Mouse (Mus musculus) MEL (cell line): ENCODE measurements at regions not wholly inside any gene's neighbourhood (a gene's known extent, or its start where the extent isn't known, plus 50 kb on each side); places are given as distances from the start of the nearest gene placed in this dataset.

Experiments
- DNase-seq: peaks from one replicate; pipeline ENCODE4 v3.0.0; 2011; ENCODE audit warnings: low read depth, low spot score
- H3K27ac ChIP-seq: 2 replicates; pipeline ENCODE4 v1.5.1; 2012; ENCODE audit warnings: low read depth, mild to moderate bottlenecking, control low read depth, low read length, moderate library complexity; ENCODE audit not compliant: control insufficient read depth
- H3K27me3 ChIP-seq, 2 experiments: fragments of 150-350 bp in 1 of 2; sonication (generic) in 1 of 2; 2 replicates each; pipeline ENCODE4 v1.6.1; 2012; ENCODE audit warnings: low read length in 2 of 2, mild to moderate bottlenecking in 2 of 2, improper control_type of control experiment in 1 of 2, moderate library complexity in 1 of 2; ENCODE audit not compliant: insufficient read depth in 2 of 2, control insufficient read depth in 1 of 2
- H3K36me3 ChIP-seq, 2 experiments: 2 replicates each; pipeline ENCODE4 v1.6.1; 2012 to 2014; ENCODE audit warnings: low read length in 2 of 2, improper control_type of control experiment in 1 of 2, inconsistent platforms in 1 of 2, mild to moderate bottlenecking in 1 of 2; ENCODE audit not compliant: insufficient read depth in 2 of 2, control insufficient read depth in 1 of 2
- H3K4me1 ChIP-seq, 2 experiments: fragments of 150-350 bp in 1 of 2; sonication (generic) in 1 of 2; 2 replicates each; pipeline ENCODE4 v1.6.1; 2012; ENCODE audit warnings: low read length in 2 of 2, improper control_type of control experiment in 1 of 2, mild to moderate bottlenecking in 1 of 2; ENCODE audit not compliant: insufficient read depth in 2 of 2, control insufficient read depth in 1 of 2
- H3K4me3 ChIP-seq, 2 experiments: fragments of 150-350 bp in 1 of 2; sonication (generic) in 1 of 2; 2 replicates each; pipeline ENCODE4 v1.5.1; 2012; ENCODE audit warnings: low read depth in 2 of 2, low read length in 2 of 2, mild to moderate bottlenecking in 2 of 2, moderate library complexity in 2 of 2, control low read depth in 1 of 2, improper control_type of control experiment in 1 of 2; ENCODE audit not compliant: control insufficient read depth in 1 of 2, insufficient read depth in 1 of 2
- H3K79me2 ChIP-seq: 2 replicates; pipeline ENCODE4 v1.6.1; 2012; ENCODE audit warnings: mild to moderate bottlenecking, low read length, moderate library complexity; ENCODE audit not compliant: control insufficient read depth, poor library complexity, insufficient read depth
- H3K9ac ChIP-seq: 2 replicates; pipeline ENCODE4 v1.6.1; 2012; ENCODE audit warnings: low read depth, mild to moderate bottlenecking, control low read depth, low read length, moderate library complexity; ENCODE audit not compliant: control insufficient read depth, poor library complexity, severe bottlenecking
- H3K9me3 ChIP-seq: fragments of 150-350 bp; sonication (generic); replicated peaks from 2 replicates; pipeline ENCODE4 v1.6.1; 2012; ENCODE audit warnings: mild to moderate bottlenecking, low read length, improper control_type of control experiment, moderate library complexity; ENCODE audit not compliant: insufficient read depth
- CHD1 ChIP-seq: IDR thresholded peaks from 2 replicates; pipeline ENCODE4 v1.6.1; 2012; ENCODE audit warnings: low read depth, mild to moderate bottlenecking, inconsistent platforms, low read length, improper control_type of control experiment
- CHD2 ChIP-seq: IDR thresholded peaks from 2 replicates; pipeline ENCODE4 v1.6.1; 2011; ENCODE audit warnings: low read length, improper control_type of control experiment
- E2F4 ChIP-seq: IDR thresholded peaks from 2 replicates; pipeline ENCODE4 v1.6.1; 2011; ENCODE audit warnings: low read depth, low read length, improper control_type of control experiment, borderline replicate concordance
- ELF1 ChIP-seq: IDR thresholded peaks from 2 replicates; pipeline ENCODE4 v1.6.1; 2014; ENCODE audit warnings: low read depth, mild to moderate bottlenecking, inconsistent platforms, low read length, improper control_type of control experiment, moderate library complexity
- EP300 ChIP-seq, 2 experiments: IDR thresholded peaks; 2 replicates each; pipeline ENCODE4 v1.6.1; 2011; ENCODE audit warnings: improper control_type of control experiment in 2 of 2, low read length in 2 of 2, low read depth in 1 of 2, mild to moderate bottlenecking in 1 of 2
- ETS1 ChIP-seq: IDR thresholded peaks from 2 replicates; pipeline ENCODE4 v1.6.1; 2012; ENCODE audit warnings: low read depth, mild to moderate bottlenecking, inconsistent platforms, low read length, improper control_type of control experiment, moderate library complexity
- GABPA ChIP-seq: IDR thresholded peaks from 2 replicates; pipeline ENCODE4 v1.6.1; 2012; ENCODE audit warnings: low read depth, mild to moderate bottlenecking, inconsistent platforms, low read length, improper control_type of control experiment, moderate library complexity
- JUND ChIP-seq: IDR thresholded peaks from 2 replicates; pipeline ENCODE4 v1.6.1; 2011; ENCODE audit warnings: low read depth, mild to moderate bottlenecking, improper control_type of control experiment, low read length
- KAT2A ChIP-seq: conservative IDR thresholded peaks from 2 replicates; pipeline ENCODE4 v1.6.1; 2012; ENCODE audit warnings: low read depth, low read length, improper control_type of control experiment, inconsistent platforms
- MAX ChIP-seq: IDR thresholded peaks from 2 replicates; pipeline ENCODE4 v1.6.1; 2011; ENCODE audit warnings: low read length, improper control_type of control experiment
- MEF2A ChIP-seq: IDR thresholded peaks from 2 replicates; pipeline ENCODE4 v1.6.1; 2014; ENCODE audit warnings: low read depth, mild to moderate bottlenecking, inconsistent platforms, low read length, improper control_type of control experiment; ENCODE audit not compliant: poor library complexity, insufficient replicate concordance, severe bottlenecking; ENCODE audit errors: extremely low read depth
- MXI1 ChIP-seq: IDR thresholded peaks from 2 replicates; pipeline ENCODE4 v1.6.1; 2011; ENCODE audit warnings: mild to moderate bottlenecking, low read depth, low read length, improper control_type of control experiment
- MYB ChIP-seq: IDR thresholded peaks from 2 replicates; pipeline ENCODE4 v1.6.1; 2011; ENCODE audit warnings: mild to moderate bottlenecking, low read depth, low read length, improper control_type of control experiment
- NELFE ChIP-seq: IDR thresholded peaks from 2 replicates; pipeline ENCODE4 v1.6.1; 2011; ENCODE audit warnings: low read depth, low read length, improper control_type of control experiment
- NRF1 ChIP-seq: IDR thresholded peaks from 2 replicates; pipeline ENCODE4 v1.6.1; 2014; ENCODE audit warnings: low read depth, mild to moderate bottlenecking, inconsistent platforms, low read length, improper control_type of control experiment, moderate library complexity; ENCODE audit not compliant: poor library complexity, insufficient read depth, severe bottlenecking
- POLR2AphosphoS2 ChIP-seq: IDR thresholded peaks from 2 replicates; pipeline ENCODE4 v1.6.1; 2011; ENCODE audit warnings: low read length, improper control_type of control experiment
- POLR2AphosphoS5 ChIP-seq: IDR thresholded peaks from 2 replicates; pipeline ENCODE4 v1.6.1; 2012; ENCODE audit warnings: low read depth, borderline replicate concordance, mild to moderate bottlenecking, inconsistent platforms, low read length, moderate library complexity, mixed read lengths
- RAD21 ChIP-seq: IDR thresholded peaks from 2 replicates; pipeline ENCODE4 v1.6.1; 2011; ENCODE audit warnings: mild to moderate bottlenecking, low read depth, low read length, improper control_type of control experiment
- TAL1 ChIP-seq: IDR thresholded peaks from 2 replicates; pipeline ENCODE4 v1.6.1; 2012; ENCODE audit warnings: mild to moderate bottlenecking, inconsistent platforms, low read length, moderate library complexity, mixed read lengths
- TBP ChIP-seq: IDR thresholded peaks from 2 replicates; pipeline ENCODE4 v1.8.0; 2011; ENCODE audit warnings: low read depth, low read length, improper control_type of control experiment
- UBTF ChIP-seq: IDR thresholded peaks from 2 replicates; pipeline ENCODE4 v1.6.1; 2012; ENCODE audit warnings: low read depth, mild to moderate bottlenecking, inconsistent platforms, low read length, improper control_type of control experiment, moderate library complexity, borderline replicate concordance; ENCODE audit not compliant: insufficient read depth
- USF1 ChIP-seq: IDR thresholded peaks from 2 replicates; pipeline ENCODE4 v1.6.1; 2014; ENCODE audit warnings: low read depth, mild to moderate bottlenecking, inconsistent platforms, low read length, improper control_type of control experiment, moderate library complexity
- ZC3H11A ChIP-seq: IDR thresholded peaks from 2 replicates; pipeline ENCODE4 v1.6.1; 2012; ENCODE audit warnings: low read depth, mild to moderate bottlenecking, inconsistent platforms, low read length, improper control_type of control experiment
- ZMIZ1 ChIP-seq: IDR thresholded peaks from 2 replicates; pipeline ENCODE4 v1.6.1; 2012; ENCODE audit warnings: low read depth, mild to moderate bottlenecking, inconsistent platforms, low read length, improper control_type of control experiment, moderate library complexity
- ZNF384 ChIP-seq: IDR thresholded peaks from 2 replicates; pipeline ENCODE4 v1.6.1; 2012; ENCODE audit warnings: low read depth, mild to moderate bottlenecking, inconsistent platforms, low read length, improper control_type of control experiment

- Histone ChIP-seq H3K4me3 (no peak overlapping the region), H3K27me3 (no peaks in the 10 kb centered on the region), H3K79me2 (no peaks in the 10 kb centered on the region), H3K36me3 (no peaks in the 10 kb centered on the region), H3K9ac (no peak overlapping the region), H3K4me1 (no peaks in the 10 kb centered on the region), H3K27ac (no peak overlapping the region), H3K9me3 (no peaks in the 10 kb centered on the region)
- DNase-seq, result peak; percentile 13
- TF ChIP-seq MXI1 (no peak), KAT2A (no peak), JUND (no peak), RAD21 (no peak), EP300 (IDR thresholded peaks at IDR 0.05; ENCODE audit: low read depth in 1 of 2, low read length in 2 of 2) (no peak), NRF1 (no peak), ETS1 (no peak), ELF1 (no peak), NELFE (no peak)
Observed at GRCm38 (mm10) chr13:58663316-58663715, 52.6 kb upstream of the Slc28a3 start.

- no peaks in the 10 kb centered on the region for H3K9me3 ChIP-seq
- H3K36me3 ChIP-seq, result no peaks in the 10 kb centered on the region
- H3K4me3 ChIP-seq, result no peak overlapping the region
- no peak for TF ChIP-seq USF1
- no peak for TF ChIP-seq POLR2AphosphoS5
- no peak for TF ChIP-seq CHD2
- no peak for TF ChIP-seq POLR2AphosphoS2
- TF ChIP-seq ZC3H11A, result no peak
- TF ChIP-seq ETS1, result no peak
- no peak for TF ChIP-seq MYB
- TF ChIP-seq JUND, result no peak
- DNase-seq, result no peak
- H3K27me3 ChIP-seq, result no peaks in the 10 kb centered on the region
- H3K4me1 ChIP-seq, result no peaks in the 10 kb centered on the region
- no peak overlapping the region for H3K9ac ChIP-seq
- H3K27ac ChIP-seq, result no peak overlapping the region
- no peaks in the 10 kb centered on the region for H3K79me2 ChIP-seq
Observed at GRCm38 (mm10) chr13:58668664-58669063, 58.0 kb upstream of the Slc28a3 start.

GRCm38 (mm10) chr13:58670206-58670605 lies 59.5 kb upstream of the Slc28a3 start:
- no peak for DNase-seq
- Histone ChIP-seq H3K4me1 (no peaks in the 10 kb centered on the region), H3K9ac (no peak overlapping the region), H3K4me3 (no peak overlapping the region), H3K9me3 (no peaks in the 10 kb centered on the region), H3K36me3 (no peaks in the 10 kb centered on the region), H3K27me3 (no peaks in the 10 kb centered on the region), H3K79me2 (no peaks in the 10 kb centered on the region), H3K27ac (no peak overlapping the region)
- TF ChIP-seq POLR2AphosphoS5 (no peak), NRF1 (no peak), E2F4 (no peak), UBTF (no peak), TBP (no peak), CHD1 (no peak), ZNF384 (no peak), ZMIZ1 (no peak), ZC3H11A (no peak), TAL1 (no peak), MEF2A (no peak), MXI1 (no peak), EP300 (IDR thresholded peaks at IDR 0.05; ENCODE audit: low read depth in 1 of 2, low read length in 2 of 2) (no peak), GABPA (no peak), MAX (no peak)
